Mouse (Mus musculus) right cerebral cortex, adult 18-20 months (tissue): ENCODE measurements at regions not wholly inside any gene's neighbourhood (a gene's known extent, or its start where the extent isn't known, plus 50 kb on each side); places are given as distances from the start of the nearest gene placed in this dataset.
A peak's percentile ranks its signal among the peaks of the same experiment; 100 is the strongest.

Source experiments
- DNase-seq: peaks from one replicate; pipeline ENCODE4 v3.0.0; 2022; ENCODE audit warnings: mixed read lengths

GRCm38 (mm10) chr14:21932771-21933170 is 56.6 kb downstream of the Zfp503 start:
- DNase-seq: peak; percentile 74

DNA sequence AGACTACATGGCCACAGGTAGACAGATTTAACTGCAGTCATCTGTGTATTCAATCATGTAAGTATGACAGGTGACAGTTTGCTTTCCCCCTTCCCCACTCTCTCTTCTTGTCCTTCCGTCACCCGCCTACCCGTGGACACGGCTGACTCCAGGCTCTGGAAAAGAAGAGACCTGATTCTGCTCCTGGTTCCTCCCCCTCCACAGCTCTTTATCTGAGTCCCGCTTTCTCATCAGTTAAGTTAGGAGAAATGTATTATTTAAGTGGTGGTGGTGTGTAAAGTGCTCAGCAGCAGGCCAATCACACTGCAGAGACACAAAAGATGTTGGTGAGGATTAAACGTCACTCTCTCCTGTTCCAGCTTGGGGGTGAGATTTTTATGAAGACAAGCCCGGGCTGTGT is 57.5 kb downstream of the Zfp503 start:
- DNase-seq: peak; percentile 14

GRCm38 (mm10) chr14:21929048-21929447 is 60.4 kb downstream of the Zfp503 start:
- no peak for DNase-seq

GRCm38 (mm10) chr14:21916671-21917070 is 67.9 kb upstream of the Comtd1 start:
- DNase-seq: no peak

DNA sequence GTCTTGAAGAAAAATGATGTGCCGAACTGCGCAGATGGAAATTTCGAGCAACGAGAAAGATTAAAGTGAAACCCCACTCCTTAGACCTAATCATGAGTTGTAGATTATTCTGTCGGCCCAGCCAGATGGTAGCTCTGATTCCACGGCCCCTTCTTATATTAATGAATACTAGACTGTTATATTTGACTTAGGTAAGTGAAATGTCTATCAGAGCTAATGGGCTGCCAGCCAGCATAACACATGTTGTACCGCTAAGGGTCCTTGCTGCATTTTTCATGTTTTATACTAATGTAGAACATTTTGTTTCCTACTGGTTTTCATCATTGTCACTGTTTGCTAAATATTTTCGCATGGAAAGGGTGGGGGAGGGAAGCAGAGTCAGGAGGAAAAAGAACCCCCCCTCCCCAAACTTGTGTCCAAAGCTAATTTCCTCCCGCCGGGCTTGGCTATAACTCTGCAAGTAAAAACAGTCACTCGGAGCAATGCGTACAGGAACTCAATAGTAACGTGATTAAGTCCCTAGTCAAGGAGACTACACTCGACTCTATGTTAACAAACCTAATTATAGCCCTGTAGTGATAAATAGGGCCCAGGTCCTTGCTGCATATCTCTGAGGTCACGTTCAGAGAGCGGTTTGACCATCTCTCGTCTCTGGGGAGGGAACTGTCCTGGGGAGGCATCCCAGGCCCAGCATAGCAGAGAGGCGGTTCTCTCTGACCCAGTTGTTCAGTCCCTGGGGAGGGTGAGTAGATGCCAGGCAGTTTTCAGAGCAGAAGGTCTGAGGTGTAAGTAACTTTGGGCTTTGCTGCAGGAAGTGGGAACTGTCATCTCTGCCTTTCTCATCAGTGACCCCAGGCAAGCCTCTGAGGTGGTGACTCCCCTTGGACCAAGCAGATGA is 56.0 kb upstream of the Comtd1 start:
- no peak for DNase-seq

DNA sequence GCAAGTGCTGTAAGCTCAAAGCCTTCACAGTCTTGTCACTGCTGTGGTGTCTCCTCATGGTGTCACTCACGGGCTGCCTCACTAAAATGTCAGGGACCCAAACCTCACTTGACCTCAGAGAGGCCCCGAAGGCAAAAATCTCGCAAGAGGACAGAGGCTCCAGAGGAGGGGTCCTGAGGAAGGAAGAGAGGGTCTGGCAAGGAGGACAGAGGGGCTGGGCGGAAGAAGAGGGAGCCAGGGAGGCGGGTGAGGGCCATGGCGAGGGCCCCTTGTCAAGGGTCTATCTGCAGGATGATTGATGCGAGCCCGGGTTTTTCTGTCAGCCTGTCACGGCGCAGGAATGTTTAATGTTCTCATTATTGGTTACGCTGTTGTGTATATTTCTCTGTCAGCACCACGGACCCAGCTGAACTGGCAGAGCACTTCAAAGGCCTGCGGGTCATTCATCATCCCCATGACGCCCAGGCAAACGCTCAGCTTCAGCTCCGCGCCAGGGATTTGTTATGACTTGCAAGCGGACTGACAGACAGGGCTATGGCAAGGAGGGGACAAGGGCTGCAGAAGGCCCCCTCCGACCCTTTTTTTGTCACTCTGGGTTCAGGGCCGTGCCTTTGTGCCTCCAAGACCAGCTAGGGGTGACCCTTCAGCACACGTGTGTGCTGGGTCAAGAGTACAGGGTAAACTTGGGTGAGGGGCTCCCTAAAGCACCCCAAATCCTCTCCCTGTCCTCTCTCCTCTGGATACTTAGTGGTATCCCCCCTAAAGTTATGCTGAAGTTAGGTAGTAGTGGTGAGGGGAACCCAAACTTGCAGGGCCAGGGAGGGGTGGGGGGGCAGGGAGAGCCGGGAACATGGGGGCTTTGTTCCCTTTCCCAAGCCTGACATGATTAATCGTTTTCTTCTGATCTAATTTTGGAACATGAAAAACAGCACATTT is 55.1 kb upstream of the Comtd1 start:
- DNase-seq: no peak

- no peak for DNase-seq
These were observed 54.1 kb upstream of the Comtd1 start for GRCm38 (mm10) chr14:21902856-21903255.

DNA sequence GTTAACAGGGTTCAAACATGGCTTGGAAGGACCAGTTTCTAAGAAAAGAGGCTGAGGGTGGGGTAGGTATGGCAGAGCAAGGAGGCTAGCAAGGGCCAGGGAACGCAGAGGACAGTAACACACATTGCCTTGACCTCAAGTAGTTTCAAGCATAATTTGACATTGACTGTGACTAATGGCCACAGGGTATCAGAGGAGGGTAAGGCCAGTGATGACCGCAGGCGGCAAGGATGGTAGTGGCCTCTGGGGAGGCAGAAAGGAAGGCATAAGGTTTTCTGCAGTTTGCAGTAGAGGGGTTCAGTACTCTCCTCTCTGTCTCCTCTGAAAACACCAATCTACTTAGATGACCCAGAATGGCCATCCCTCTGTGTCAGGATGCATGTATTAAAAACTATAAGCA is 53.7 kb upstream of the Comtd1 start:
- DNase-seq: no peak

GRCm38 (mm10) chr14:21900951-21901350 is 52.2 kb upstream of the Comtd1 start:
- no peak for DNase-seq

- DNase-seq: no peak
These were observed 51.7 kb upstream of the Comtd1 start for GRCm38 (mm10) chr14:21900516-21900915.
